Mouse (Mus musculus): ENCODE results near the gene Hoxb2. TPM values are rescaled to one million over a fixed set of nuclear protein-coding genes. Genes with fewer than 3 reads are reported as not detected.
A peak's percentile ranks its signal among the peaks of the same experiment; 100 is the strongest.

The Hoxb2 gene
- polyA plus RNA-seq, 1 experiment from 2014 or later: 32.9 TPM

DNA sequence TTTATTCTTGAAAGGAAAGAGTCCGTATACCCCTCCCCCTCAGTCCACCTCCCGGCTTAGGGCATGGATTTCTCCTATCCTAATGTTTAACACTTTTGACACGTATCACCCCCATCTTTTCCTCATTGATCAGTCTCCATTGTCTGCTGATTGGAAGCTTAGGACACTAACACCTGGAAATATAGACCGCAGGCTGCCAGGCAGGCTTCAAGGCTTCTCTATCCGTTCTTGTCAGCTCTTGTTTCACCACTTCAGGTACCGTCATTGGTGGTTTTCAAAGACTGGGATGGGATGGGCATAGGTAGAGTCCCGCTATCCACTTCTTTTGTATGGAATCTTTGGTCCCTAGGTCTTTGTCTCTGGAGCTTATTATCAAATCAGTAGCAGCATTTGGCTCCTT lies 23.2 kb upstream of the Hoxb2 start:
- 5% methylated on average over 7 of the region's 7 CpGs for WGBS
- peak overlapping the region; percentile 96 for H3K27ac ChIP-seq (replicated peaks)
- peaks cover 60% of the 10 kb centered on the region for H3K27me3 ChIP-seq
- no peaks in the 10 kb centered on the region for H3K36me3 ChIP-seq
- H3K4me3 ChIP-seq: peak overlapping the region; percentile 43
- no peak for ATAC-seq (ENCODE audit: low FRiP score, low read depth)
- no peaks in the 10 kb centered on the region for H3K9me3 ChIP-seq
- H3K4me1 ChIP-seq (replicated peaks): no peaks in the 10 kb centered on the region
- H3K4me2 ChIP-seq: peak overlapping the region; percentile 59
- peak overlapping the region; percentile 65 for H3K9ac ChIP-seq

- Histone ChIP-seq H3K27me3 (peaks cover 54% of the 10 kb centered on the region), H3K27ac (replicated peaks) (peak overlapping the region; percentile 96), H3K36me3 (no peaks in the 10 kb centered on the region), H3K4me1 (replicated peaks) (no peaks in the 10 kb centered on the region), H3K9me3 (no peaks in the 10 kb centered on the region), H3K9ac (peak overlapping the region; percentile 65), H3K4me3 (peak overlapping the region; percentile 43), H3K4me2 (peak overlapping the region; percentile 59)
- 4% methylated on average over 5 of the region's 5 CpGs for WGBS
- ATAC-seq (ENCODE audit: low FRiP score, low read depth): peak; percentile 67
These were observed 22.6 kb upstream of the Hoxb2 start for GRCm38 (mm10) chr11:96327750-96328149.

- Histone ChIP-seq H3K4me3 (peak overlapping the region; percentile 43), H3K9ac (peak overlapping the region; percentile 65), H3K4me2 (peak overlapping the region; percentile 59), H3K27ac (replicated peaks) (peak overlapping the region; percentile 96), H3K4me1 (replicated peaks) (no peaks in the 10 kb centered on the region), H3K9me3 (no peaks in the 10 kb centered on the region), H3K27me3 (peaks cover 50% of the 10 kb centered on the region), H3K36me3 (no peaks in the 10 kb centered on the region)
- WGBS: 5% methylated on average over 8 of the region's 8 CpGs
- ATAC-seq (ENCODE audit: low FRiP score, low read depth): no peak
These were observed 21.7 kb upstream of the Hoxb2 start for GRCm38 (mm10) chr11:96328605-96329004.

- Histone ChIP-seq H3K4me2 (peak overlapping the region; percentile 59), H3K27me3 (peaks cover 59% of the 10 kb centered on the region), H3K36me3 (no peaks in the 10 kb centered on the region), H3K27ac (replicated peaks) (peak overlapping the region; percentile 96), H3K4me1 (replicated peaks) (peaks cover 22% of the 10 kb centered on the region), H3K9me3 (no peaks in the 10 kb centered on the region), H3K9ac (peak overlapping the region; percentile 65), H3K4me3 (peak overlapping the region; percentile 43)
- ATAC-seq (ENCODE audit: low FRiP score, low read depth): no peak
- under 1% methylated on average over 8 of the region's 8 CpGs for WGBS
These were observed 18.2 kb upstream of the Hoxb2 start for GRCm38 (mm10) chr11:96332105-96332504.

GRCm38 (mm10) chr11:96332618-96333032 lies 17.7 kb upstream of the Hoxb2 start:
- no peaks in the 10 kb centered on the region for H3K9me3 ChIP-seq
- peaks cover 22% of the 10 kb centered on the region for H3K4me1 ChIP-seq (replicated peaks)
- peak overlapping the region; percentile 96 for H3K27ac ChIP-seq (replicated peaks)
- peak overlapping the region; percentile 43 for H3K4me3 ChIP-seq
- peak overlapping the region; percentile 65 for H3K9ac ChIP-seq
- under 1% methylated on average over 35 of the region's 35 CpGs for WGBS
- no peak for ATAC-seq (ENCODE audit: low FRiP score, low read depth)
- peak overlapping the region; percentile 59 for H3K4me2 ChIP-seq
- H3K36me3 ChIP-seq: no peaks in the 10 kb centered on the region
- H3K27me3 ChIP-seq: peaks cover 59% of the 10 kb centered on the region

- 3% methylated on average over 17 of the region's 17 CpGs for WGBS
- Histone ChIP-seq H3K4me3 (peak overlapping the region; percentile 43), H3K27ac (replicated peaks) (peak overlapping the region; percentile 96), H3K4me2 (peak overlapping the region; percentile 59), H3K9me3 (no peaks in the 10 kb centered on the region), H3K27me3 (peaks cover 56% of the 10 kb centered on the region), H3K36me3 (no peaks in the 10 kb centered on the region), H3K9ac (peak overlapping the region; percentile 65), H3K4me1 (replicated peaks) (peaks cover 29% of the 10 kb centered on the region)
- no peak for ATAC-seq (ENCODE audit: low FRiP score, low read depth)
These were observed 16.9 kb upstream of the Hoxb2 start for GRCm38 (mm10) chr11:96333241-96334001.

DNA sequence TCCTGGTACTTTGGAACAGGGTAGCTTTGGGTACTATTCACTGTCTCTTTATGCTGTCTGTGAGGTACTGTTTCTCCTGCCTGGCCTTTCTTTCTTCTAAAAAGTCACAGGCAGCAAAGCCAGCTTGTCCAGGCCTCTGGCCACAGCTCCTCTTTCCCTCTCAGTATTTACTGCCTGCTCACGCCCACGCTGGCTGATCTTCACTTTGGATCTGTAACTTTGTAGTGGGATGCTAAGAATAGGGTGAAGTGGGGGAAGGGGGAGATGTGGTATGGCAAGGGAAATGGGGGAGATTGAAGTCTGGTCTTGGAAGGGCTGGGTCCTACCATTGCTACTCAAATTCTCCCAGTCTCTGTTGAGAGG lies 16.3 kb upstream of the Hoxb2 start:
- H3K9me3 ChIP-seq: no peaks in the 10 kb centered on the region
- ATAC-seq (ENCODE audit: low FRiP score, low read depth): no peak
- peaks cover 35% of the 10 kb centered on the region for H3K4me1 ChIP-seq (replicated peaks)
- 9% methylated on average over 2 of the region's 2 CpGs for WGBS
- H3K27me3 ChIP-seq: peaks cover 53% of the 10 kb centered on the region
- peak overlapping the region; percentile 43 for H3K4me3 ChIP-seq
- H3K27ac ChIP-seq (replicated peaks): peak overlapping the region; percentile 96
- no peaks in the 10 kb centered on the region for H3K36me3 ChIP-seq
- peak overlapping the region; percentile 65 for H3K9ac ChIP-seq
- H3K4me2 ChIP-seq: peak overlapping the region; percentile 59

DNA sequence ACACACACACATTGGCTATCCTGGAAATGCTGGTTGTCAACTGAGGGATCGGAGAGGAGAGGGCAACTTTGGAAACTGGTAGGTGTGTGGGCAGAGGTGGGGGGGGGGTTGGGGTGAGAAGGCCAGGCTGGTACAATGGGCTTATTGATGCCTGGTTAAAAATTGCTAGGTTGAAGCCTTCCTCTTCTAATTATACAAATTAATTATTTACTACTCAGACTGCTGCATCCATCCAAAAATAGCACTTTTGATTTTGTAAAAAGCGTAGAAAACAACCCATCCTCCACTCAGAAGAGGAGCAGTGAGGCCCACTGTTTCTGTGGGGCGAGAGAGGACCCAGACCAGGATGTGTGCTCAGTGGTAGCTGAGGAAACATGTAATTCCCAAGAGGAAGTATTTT lies 15.3 kb upstream of the Hoxb2 start:
- no peaks in the 10 kb centered on the region for H3K36me3 ChIP-seq
- peak overlapping the region; percentile 43 for H3K4me3 ChIP-seq
- ATAC-seq (ENCODE audit: low FRiP score, low read depth): no peak
- H3K27ac ChIP-seq (replicated peaks): peak overlapping the region; percentile 96
- 25% methylated on average over 3 of the region's 3 CpGs for WGBS
- H3K9ac ChIP-seq: peak overlapping the region; percentile 65
- H3K4me1 ChIP-seq (replicated peaks): peaks cover 44% of the 10 kb centered on the region
- peaks cover 52% of the 10 kb centered on the region for H3K27me3 ChIP-seq
- peak overlapping the region; percentile 59 for H3K4me2 ChIP-seq
- no peaks in the 10 kb centered on the region for H3K9me3 ChIP-seq

GRCm38 (mm10) chr11:96336597-96336996 lies 13.7 kb upstream of the Hoxb2 start:
- Histone ChIP-seq H3K4me1 (replicated peaks) (peaks cover 46% of the 10 kb centered on the region), H3K27ac (replicated peaks) (peak overlapping the region; percentile 96), H3K27me3 (peaks cover 45% of the 10 kb centered on the region), H3K9ac (peak overlapping the region; percentile 60), H3K36me3 (no peaks in the 10 kb centered on the region), H3K4me2 (peak overlapping the region; percentile 59), H3K4me3 (peak overlapping the region; percentile 43; the same call in 1 of the 2 replicates), H3K9me3 (no peaks in the 10 kb centered on the region)
- no peak for ATAC-seq (ENCODE audit: low FRiP score, low read depth)
- 3% methylated on average over 2 of the region's 2 CpGs for WGBS

GRCm38 (mm10) chr11:96337026-96337425 lies 13.3 kb upstream of the Hoxb2 start:
- Histone ChIP-seq H3K4me3 (peak overlapping the region; percentile 43; the same call in 1 of the 2 replicates), H3K9me3 (no peaks in the 10 kb centered on the region), H3K4me2 (peak overlapping the region; percentile 59), H3K9ac (peak overlapping the region; percentile 60), H3K27ac (replicated peaks) (peak overlapping the region; percentile 96), H3K4me1 (replicated peaks) (peaks cover 46% of the 10 kb centered on the region), H3K27me3 (peaks cover 42% of the 10 kb centered on the region), H3K36me3 (no peaks in the 10 kb centered on the region)
- 4% methylated on average over 6 of the region's 6 CpGs for WGBS
- no peak for ATAC-seq (ENCODE audit: low FRiP score, low read depth)

DNA sequence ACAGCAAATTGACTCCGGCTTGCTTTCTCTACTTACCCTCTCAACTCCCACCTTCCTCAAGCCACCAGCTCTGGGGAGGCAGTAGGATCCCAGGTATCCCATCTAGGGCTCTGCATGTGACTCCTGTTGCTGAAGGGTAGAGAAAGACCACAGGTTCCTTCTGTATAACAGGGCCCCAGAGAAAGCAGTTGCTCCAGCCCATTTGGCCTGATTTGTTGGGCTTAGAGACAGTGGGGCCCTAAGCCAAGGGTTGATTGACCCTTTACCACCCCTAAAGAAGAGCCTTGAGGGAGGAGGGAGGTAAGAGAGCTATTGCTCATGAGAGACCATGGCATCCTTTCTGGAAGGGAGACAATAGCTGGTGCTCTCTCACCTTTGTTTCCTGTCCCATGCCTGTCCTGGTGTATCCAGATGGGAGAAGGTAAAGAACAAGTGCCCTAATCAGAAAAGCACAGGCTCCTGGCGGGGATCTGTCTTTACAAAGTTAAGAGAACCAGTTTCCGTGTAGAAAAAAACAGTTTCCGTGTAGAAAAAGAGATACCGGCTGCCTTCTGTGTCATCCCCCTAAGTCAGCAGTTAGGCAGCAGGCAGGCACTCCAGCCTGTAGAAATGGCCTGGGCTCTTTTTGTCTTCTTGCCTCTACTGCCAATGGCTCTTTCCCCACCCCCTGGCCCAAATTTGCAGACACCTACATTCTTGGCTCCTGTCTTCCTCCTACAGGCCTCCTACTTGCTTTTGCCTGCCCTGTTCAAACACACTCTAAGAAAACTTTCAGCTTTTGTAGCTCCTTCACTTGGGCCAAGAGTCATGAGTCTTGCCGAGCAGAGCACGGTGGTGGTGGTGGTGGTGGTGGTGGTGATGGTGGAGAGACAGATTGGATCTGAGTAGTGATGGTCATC lies 11.1 kb upstream of the Hoxb2 start:
- no peaks in the 10 kb centered on the region for H3K9me3 ChIP-seq
- H3K4me3 ChIP-seq: peak overlapping the region; percentile 43
- no peaks in the 10 kb centered on the region for H3K36me3 ChIP-seq
- H3K27me3 ChIP-seq: peaks cover 42% of the 10 kb centered on the region
- H3K9ac ChIP-seq: peak overlapping the region; percentile 60
- H3K4me2 ChIP-seq: peak overlapping the region; percentile 59
- H3K4me1 ChIP-seq (replicated peaks): peaks cover 56% of the 10 kb centered on the region
- WGBS: 13% methylated on average over 7 of the region's 7 CpGs
- H3K27ac ChIP-seq (replicated peaks): peak overlapping the region; percentile 96
- no peak for ATAC-seq (ENCODE audit: low FRiP score, low read depth)
